Mouse (Mus musculus) C2C12 (cell line): ENCODE data around the gene Patl2. TPM values are rescaled to one million over a fixed set of nuclear protein-coding genes. Genes with fewer than 3 reads are reported as not detected.
"Not testable (repeated sequence)": the region's sequence is repeated elsewhere in the genome, so short reads cannot be mapped to it uniquely, and the experiment has no call there.

Experiments
- H3K27me3 ChIP-seq: one replicate; pipeline ENCODE4 v1.6.1; 2011; ENCODE audit not compliant: control insufficient read depth, insufficient read depth, insufficient read length
- H3K36me3 ChIP-seq: one replicate; pipeline ENCODE4 v1.6.1; 2011; ENCODE audit not compliant: control insufficient read depth, insufficient read depth
- H3K4me3 ChIP-seq: one replicate; pipeline ENCODE4 v1.5.1; 2011; ENCODE audit warnings: mild to moderate bottlenecking, control low read depth; ENCODE audit not compliant: poor library complexity, insufficient read depth, severe bottlenecking
- H3K79me2 ChIP-seq: one replicate; pipeline ENCODE4 v1.6.1; 2011; ENCODE audit not compliant: control insufficient read depth, insufficient read depth
- H3K79me3 ChIP-seq: one replicate; pipeline ENCODE4 v1.6.1; 2011; ENCODE audit warnings: low read depth, control low read depth
- H3ac ChIP-seq: one replicate; pipeline ENCODE3; 2011; ENCODE audit warnings: low read depth; ENCODE audit not compliant: control insufficient read depth, insufficient read length
- CEBPB ChIP-seq: IDR thresholded peaks from one replicate; pipeline ENCODE4 v1.6.1; 2011; ENCODE audit warnings: low read depth, mild to moderate bottlenecking, control low read depth, moderate library complexity
- CTCF ChIP-seq: IDR thresholded peaks from one replicate; pipeline ENCODE4 v1.5.1; 2011; ENCODE audit not compliant: control insufficient read depth, insufficient read depth, insufficient read length
- FOSL1 ChIP-seq: IDR thresholded peaks from one replicate; pipeline ENCODE4 v1.8.0; 2011; ENCODE audit warnings: mild to moderate bottlenecking, low read length; ENCODE audit not compliant: poor library complexity, insufficient read depth, severe bottlenecking
- MAX ChIP-seq: IDR thresholded peaks from one replicate; pipeline ENCODE4 v1.6.1; 2011; ENCODE audit warnings: mild to moderate bottlenecking, control low read depth
- MYOD1 ChIP-seq: IDR thresholded peaks from one replicate; pipeline ENCODE4 v1.6.1; 2011; ENCODE audit warnings: low read depth; ENCODE audit not compliant: control insufficient read depth, insufficient read length
- MYOG ChIP-seq: IDR thresholded peaks from one replicate; pipeline ENCODE4 v1.6.1; 2011; ENCODE audit not compliant: control insufficient read depth, insufficient read length; ENCODE audit errors: extremely low read depth
- USF1 ChIP-seq: IDR thresholded peaks from one replicate; pipeline ENCODE4 v1.6.1; 2011; ENCODE audit warnings: low read depth, mild to moderate bottlenecking, control low read depth, moderate library complexity
- polyA plus RNA-seq: library from polyadenylated mRNA; unstranded; fragments of >200 nt; fragmentation: generic; extraction: Trizol; gene quantifications from one replicate; pipeline ENCODE4 v1.2.1, GENCODE M21; 2012; ENCODE audit warnings: missing spikeins

Gene Patl2
- polyA plus RNA-seq, 1 experiment, result not detected

GRCm38 (mm10) chr2:122116888-122117287, 69.1 kb downstream of the Patl2 start:
- Histone ChIP-seq H3K36me3 (peaks cover 7% of the 10 kb centered on the region), H3K4me3 (no peak overlapping the region), H3K79me2 (peaks cover 16% of the 10 kb centered on the region), H3K79me3 (no peaks in the 10 kb centered on the region), H3K27me3 (no peaks in the 10 kb centered on the region), H3ac (no peak overlapping the region)
- TF ChIP-seq MYOD1 (no peak), USF1 (no peak), MYOG (no peak), CTCF (no peak), FOSL1 (no peak), MAX (no peak), CEBPB (no peak)

GRCm38 (mm10) chr2:122109714-122110113, 76.3 kb downstream of the Patl2 start:
- Histone ChIP-seq H3K27me3 (no peaks in the 10 kb centered on the region), H3K36me3 (peaks cover 19% of the 10 kb centered on the region), H3K79me3 (no peaks in the 10 kb centered on the region), H3K79me2 (no peaks in the 10 kb centered on the region), H3ac (no peak overlapping the region), H3K4me3 (no peak overlapping the region)
- TF ChIP-seq MAX (no peak), FOSL1 (no peak), USF1 (no peak), MYOD1 (no peak), CEBPB (no peak), MYOG (no peak), CTCF (no peak)

- Histone ChIP-seq H3K36me3 (peaks cover 15% of the 10 kb centered on the region), H3K4me3 (no peak overlapping the region), H3K79me3 (no peaks in the 10 kb centered on the region), H3K79me2 (no peaks in the 10 kb centered on the region), H3K27me3 (no peaks in the 10 kb centered on the region), H3ac (no peak overlapping the region)
- TF ChIP-seq CEBPB, result no peak
Measured at GRCm38 (mm10) chr2:122108101-122108500, 77.9 kb downstream of the Patl2 start.

GRCm38 (mm10) chr2:122102070-122102469, 83.9 kb downstream of the Patl2 start:
- no peak overlapping the region for H3ac ChIP-seq
- TF ChIP-seq MYOD1 (no peak), CTCF (no peak), MAX (no peak), CEBPB (no peak), FOSL1 (no peak), USF1 (no peak), MYOG (no peak)
- H3K36me3 ChIP-seq, result peaks cover 25% of the 10 kb centered on the region
- H3K79me2 ChIP-seq, result no peaks in the 10 kb centered on the region
- H3K4me3 ChIP-seq, result no peak overlapping the region
- no peaks in the 10 kb centered on the region for H3K79me3 ChIP-seq
- H3K27me3 ChIP-seq, result no peaks in the 10 kb centered on the region

- not testable (repeated sequence) for H3K79me2 ChIP-seq, H3K4me3 ChIP-seq, H3K27me3 ChIP-seq, H3K79me3 ChIP-seq, H3ac ChIP-seq
- peaks cover 47% of the 10 kb centered on the region for H3K36me3 ChIP-seq
Measured at GRCm38 (mm10) chr2:122097686-122098085, 88.3 kb downstream of the Patl2 start.

- H3K79me3 ChIP-seq, result no peaks in the 10 kb centered on the region
- H3K36me3 ChIP-seq, result peaks cover 51% of the 10 kb centered on the region
- no peak for TF ChIP-seq MYOD1
- TF ChIP-seq CEBPB, result no peak
- TF ChIP-seq MAX, result no peak
- TF ChIP-seq MYOG, result no peak
- no peak for TF ChIP-seq FOSL1
- TF ChIP-seq CTCF, result no peak
- TF ChIP-seq USF1, result no peak
- H3K27me3 ChIP-seq, result no peaks in the 10 kb centered on the region
- H3K79me2 ChIP-seq, result no peaks in the 10 kb centered on the region
- no peak overlapping the region for H3ac ChIP-seq
- no peak overlapping the region for H3K4me3 ChIP-seq
Measured at GRCm38 (mm10) chr2:122093844-122094243, 92.1 kb downstream of the Patl2 start.
